Mouse (Mus musculus): ENCODE results near the gene Sfpq.

- no peak for TF ChIP-seq CEBPB (IDR thresholded peaks at IDR 0.05; ENCODE audit: insufficient read depth, poor library complexity, severe bottlenecking)
- no peak for TF ChIP-seq USF1 (IDR thresholded peaks at IDR 0.05; ENCODE audit: low read depth)
- TF ChIP-seq POLR2A (IDR thresholded peaks at IDR 0.05; ENCODE audit: insufficient read length, low read depth): no peak
- no peak for TF ChIP-seq POLR2AphosphoS2 (IDR thresholded peaks at IDR 0.05; ENCODE audit: insufficient read length, low read depth)
These were observed 16.7 kb upstream of the Sfpq start for GRCm38 (mm10) chr4:127004384-127004783.
